Mouse (Mus musculus) CD4-positive helper T cell, adult 2 months (primary cell): ENCODE data around the gene Il12rb1.

ENCODE experiments used
- DNase-seq: peaks from one replicate; pipeline ENCODE4 v3.0.0-alpha.2; 2012; ENCODE audit warnings: low read depth, missing footprints, low spot score

The Il12rb1 gene

DNA sequence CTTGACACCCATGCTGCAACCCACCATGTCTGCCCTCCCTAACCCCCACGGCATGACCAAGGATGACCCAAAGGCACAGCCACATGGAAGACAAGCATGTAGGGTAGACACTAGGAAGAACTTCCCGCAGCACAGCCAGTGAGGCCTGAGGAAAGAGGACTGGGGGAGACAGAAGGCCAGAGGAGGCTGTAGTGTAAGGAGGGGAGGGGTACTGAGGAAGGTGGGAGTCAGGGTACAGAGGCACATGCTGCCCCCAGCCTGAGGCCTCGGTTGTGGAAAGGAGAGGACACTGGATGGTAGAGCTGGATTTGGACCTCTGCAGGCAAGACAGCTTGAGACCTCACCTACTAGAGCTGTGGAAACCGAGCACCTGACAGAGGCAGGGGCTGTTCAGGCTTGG lies 42.7 kb downstream of the Il12rb1 start:
- DNase-seq, result no peak

DNA sequence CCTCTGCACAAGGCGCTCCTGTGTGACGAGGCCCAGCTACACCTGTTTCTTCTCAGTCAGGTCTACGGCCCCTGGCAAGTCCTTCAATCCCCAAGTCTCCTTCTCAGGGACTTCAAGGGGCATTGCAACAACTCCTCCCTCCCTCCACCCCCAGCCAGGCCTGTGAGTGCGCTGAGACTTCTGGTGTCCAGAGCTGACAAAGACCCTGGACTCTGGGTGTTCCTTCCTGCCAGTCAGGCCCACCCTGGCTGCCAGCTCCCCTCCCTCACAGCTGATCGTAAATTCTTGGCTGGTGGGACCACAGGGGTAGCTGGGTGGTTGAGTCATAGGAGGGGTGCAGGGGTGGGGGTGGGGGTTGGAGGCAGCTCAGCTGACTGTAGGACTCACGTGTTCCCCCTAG lies 43.6 kb downstream of the Il12rb1 start:
- DNase-seq, result no peak

DNA sequence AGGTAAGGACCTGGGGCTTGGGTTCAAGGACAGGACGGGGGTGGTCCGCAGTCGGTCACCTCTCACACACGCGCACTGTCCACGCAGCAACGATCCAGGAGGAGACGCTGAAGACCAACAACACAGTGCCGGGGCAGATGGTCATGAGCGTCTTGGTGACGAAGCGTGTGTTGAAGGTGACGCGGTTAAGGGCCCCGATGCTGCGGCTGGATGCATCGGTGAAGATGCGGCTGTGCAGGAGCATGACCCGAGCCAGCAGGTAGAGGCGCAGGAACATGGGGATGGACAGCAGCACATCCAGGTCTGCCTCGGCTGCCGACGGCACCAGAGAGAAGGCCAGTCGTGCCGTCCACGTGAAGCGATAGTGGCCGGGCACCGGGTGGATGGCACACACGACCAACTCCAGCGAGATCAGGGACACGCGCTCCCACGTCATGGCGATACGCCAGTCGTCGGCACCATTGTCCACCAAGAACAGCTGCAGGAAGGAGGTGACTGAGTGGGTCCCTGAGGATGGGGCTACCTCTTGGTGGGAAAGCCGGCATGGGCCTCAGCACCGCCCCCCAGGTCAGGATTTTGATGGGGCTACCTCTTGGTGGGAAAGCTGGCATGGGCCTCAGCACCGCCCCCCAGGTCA lies 44.5 kb downstream of the Il12rb1 start:
- DNase-seq, result no peak

DNA sequence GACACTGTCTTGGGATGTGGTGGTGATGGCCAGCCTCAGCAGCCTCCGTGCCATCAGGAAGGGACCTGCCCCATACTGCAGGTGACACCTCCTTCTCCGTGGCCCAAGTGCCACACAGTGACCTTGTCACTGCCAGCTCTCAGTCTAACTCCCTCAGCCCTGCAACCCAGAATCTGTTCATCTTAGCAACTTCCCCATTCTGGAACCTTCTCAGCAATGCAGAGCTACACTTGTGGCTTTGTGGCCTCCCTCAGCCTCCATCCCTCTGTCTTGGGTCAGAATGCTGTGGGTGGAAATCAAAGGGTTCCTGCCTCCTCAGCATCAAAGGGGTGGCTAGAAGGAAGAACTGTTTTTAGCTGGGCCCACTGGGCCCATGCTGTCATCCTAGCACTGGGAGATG lies 45.6 kb downstream of the Il12rb1 start:
- no peak for DNase-seq

DNA sequence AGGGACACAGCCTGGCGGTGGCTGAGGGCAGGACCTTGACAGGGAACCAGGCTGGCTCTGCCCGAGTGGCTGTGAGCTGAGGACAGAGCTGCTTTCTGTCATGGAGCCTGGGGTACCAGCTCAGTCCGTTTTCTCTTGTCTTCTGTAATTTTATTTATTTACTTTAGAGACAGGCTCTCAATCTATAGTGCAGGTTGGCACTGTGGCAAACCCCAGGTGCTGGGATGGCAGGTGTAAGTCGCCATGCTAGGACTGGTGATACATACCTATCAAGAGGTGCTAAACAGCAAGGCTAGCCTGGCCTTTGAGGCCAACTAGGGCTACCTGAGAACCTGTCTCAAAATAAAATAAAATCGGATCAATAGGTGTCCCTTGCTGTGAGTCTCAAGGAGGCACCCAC lies 47.8 kb downstream of the Il12rb1 start:
- no peak for DNase-seq

DNA sequence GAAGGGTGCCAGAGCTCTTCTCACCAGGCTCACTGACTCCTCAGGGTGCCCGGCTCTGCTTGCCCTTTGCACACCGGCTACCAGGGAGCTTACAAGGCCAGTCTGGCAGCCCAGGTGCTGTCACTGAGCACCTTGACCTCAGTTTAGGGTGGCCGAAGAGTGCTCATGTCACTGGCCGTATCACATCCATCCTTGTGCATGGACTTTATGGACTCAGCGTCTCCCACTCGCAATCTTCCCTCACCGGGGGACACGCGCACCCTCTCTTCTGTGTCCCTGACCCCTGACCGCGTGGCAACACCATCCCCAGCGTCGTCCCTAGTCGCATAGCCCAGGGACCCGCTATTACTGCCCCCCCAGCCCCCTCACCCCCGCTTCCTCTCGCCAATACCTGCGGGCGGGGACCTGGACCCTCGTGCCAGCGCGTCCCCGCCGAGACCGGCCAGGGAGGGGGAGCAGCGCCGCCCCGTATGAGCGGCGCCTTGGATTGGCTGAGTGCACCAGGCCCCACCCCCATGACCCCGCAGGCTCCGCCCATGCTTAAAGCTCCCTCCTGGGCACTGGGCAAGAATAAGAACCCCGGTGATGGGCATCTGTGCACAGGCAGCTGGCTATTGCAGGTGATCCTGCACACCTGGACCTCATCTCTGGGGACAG lies 48.4 kb downstream of the Il12rb1 start:
- no peak for DNase-seq

DNA sequence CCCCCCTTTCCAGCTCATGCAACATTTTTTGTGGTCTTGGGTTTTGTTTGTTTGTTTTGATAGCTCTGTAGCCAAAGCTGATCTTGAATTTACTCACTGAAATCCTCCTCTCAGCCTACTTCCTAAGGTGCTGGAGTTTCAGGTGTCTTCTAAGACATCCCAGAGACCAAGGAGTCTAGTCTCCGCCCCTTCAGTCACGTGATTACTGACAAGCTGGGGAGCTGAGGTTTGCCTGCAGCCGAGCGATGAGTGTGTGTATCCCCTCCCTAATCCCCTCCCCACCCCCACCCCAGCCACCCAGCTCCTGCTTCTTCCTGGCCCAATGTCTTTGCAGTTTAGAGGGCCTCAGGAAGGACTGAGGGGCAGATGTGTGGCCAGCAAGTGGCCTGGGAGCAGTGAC lies 49.3 kb downstream of the Il12rb1 start:
- DNase-seq, result peak; percentile 31

DNA sequence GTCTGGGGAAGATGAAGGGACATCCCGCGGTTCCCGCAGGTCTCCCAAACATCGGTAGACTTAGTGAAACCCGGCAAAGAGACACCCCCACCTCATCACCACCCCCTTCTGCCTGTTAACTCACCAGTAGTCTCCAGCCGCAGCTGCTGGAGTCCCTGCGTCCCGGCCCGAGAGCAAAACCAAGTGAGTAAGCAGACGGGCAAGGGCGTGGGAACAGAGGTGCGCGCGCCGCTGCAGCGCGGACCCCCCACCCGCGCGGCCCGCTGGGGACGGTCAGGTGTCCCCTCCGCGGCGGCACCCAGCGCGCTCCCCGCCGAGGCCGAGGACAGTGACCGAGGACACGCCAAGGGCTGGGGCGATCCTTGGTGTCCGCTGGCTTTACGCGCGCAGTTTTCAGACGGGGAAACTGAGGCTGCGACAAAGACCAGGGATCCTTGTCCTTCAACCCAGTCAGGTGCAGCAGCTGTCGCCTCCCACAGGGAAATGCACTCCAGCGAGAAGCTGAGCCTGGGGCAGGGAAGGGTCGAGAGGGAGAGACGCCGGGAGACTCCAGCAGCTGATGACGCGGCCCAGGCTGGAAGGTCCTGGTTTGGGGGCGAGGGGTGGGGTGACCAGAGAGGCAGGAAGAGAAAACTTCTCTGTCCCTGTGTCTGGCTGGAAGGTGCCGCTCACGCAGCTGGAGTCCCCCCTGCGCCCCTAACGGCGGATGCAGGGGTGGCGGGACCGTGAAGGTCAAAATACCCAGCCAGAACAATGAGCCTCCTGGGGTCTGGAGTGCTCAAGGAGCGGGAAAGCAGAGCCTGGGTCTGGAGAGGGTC lies 54.8 kb downstream of the Il12rb1 start, which contains the start of gene Kcnn1:
Kcnn1 (minus strand) TSS at position 435 of the 818 bp plus-strand sequence.
- peak; percentile 41 for DNase-seq

DNA sequence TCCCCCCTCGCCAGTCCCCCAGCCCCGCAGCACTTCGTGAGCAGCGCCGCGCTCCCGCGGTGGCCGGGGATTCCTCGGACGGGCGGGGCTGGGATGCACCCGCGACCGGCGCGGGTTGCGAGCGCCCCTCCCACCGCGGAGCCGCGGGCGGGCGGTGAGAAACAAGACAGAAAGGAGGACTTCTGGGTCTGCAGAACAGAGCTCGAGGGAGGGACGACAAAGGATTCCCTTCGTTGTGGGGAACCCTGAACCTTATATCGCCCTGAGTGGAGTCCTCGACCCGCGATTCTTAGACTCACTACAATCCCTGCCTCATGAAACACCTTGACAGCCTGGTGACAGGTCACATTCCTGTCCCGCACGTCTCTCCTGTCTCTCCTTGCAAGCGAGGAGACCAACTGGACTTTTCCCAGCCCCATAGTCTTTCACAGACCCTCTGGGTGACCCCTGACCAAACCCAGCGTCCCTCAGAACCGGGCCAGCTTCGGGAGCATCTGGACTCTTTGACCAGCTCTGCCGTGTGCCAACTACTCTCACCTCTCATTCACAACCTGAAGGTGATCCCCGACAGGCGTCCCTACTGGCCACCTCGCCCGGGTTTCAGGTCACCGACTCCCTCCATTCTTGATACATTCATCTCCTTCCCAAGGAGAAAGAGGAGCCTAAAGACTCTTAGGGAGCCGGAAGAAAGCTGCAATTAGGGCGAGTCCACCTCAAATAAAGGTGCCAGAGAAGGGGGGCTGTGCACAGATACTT lies 55.9 kb downstream of the Il12rb1 start:
- peak; percentile 67 for DNase-seq

DNA sequence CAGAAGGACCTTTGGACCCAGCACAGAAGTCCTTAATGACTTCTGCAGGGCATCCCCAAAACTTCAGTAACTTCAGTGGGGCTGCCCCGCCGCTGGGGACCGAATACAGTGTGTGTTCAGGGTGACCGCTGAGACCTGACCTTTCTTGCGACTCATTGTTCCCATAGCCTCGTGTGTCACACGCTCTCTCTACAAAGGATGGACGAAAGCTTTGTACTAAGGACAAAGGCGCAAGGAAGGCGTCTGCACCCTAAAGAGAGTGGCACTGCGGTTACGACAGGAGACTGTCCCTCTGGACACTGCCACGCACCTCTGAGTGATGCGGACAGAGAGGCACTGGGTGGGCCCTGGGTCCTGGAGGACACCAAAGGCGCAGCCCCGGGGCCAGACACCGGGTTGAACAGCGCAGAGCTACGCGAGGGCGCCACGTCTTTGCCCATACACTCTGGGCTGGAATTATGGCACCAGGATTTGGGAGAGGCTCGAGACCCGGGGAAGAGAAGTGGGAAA lies 56.5 kb downstream of the Il12rb1 start:
- DNase-seq, result no peak

DNA sequence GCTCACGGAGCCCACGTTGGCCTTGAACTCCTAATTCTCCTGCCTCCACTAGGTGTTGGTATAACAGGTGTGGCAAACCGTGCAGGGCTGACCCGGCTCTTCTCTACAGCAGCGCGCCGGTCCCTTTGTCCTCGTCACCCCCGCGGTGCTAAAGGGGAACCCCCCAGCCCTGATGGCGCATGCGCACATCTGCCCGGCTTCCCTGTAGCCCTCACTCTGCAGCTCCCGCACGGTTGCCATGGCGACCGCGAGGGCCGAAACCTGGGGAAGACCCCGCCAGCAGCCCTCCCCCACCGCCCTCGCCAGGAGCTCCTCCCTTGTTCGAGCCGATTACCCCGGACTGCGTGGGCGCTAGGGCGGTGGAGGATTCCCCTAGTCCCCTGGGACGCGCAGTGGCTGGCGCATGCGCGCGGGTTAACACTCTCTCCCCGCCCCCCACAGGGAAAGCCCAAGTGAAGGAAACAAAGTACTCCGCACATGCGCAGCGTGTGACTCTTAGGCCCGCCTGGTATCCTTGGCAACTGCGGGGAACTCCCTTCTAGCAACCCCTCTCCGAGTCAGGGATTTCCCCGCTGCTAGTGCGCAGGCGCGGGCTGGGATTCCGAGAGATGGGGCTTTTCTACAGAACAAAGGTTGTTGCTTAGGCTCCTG lies 57.2 kb downstream of the Il12rb1 start:
- peak; percentile 100 for DNase-seq

DNA sequence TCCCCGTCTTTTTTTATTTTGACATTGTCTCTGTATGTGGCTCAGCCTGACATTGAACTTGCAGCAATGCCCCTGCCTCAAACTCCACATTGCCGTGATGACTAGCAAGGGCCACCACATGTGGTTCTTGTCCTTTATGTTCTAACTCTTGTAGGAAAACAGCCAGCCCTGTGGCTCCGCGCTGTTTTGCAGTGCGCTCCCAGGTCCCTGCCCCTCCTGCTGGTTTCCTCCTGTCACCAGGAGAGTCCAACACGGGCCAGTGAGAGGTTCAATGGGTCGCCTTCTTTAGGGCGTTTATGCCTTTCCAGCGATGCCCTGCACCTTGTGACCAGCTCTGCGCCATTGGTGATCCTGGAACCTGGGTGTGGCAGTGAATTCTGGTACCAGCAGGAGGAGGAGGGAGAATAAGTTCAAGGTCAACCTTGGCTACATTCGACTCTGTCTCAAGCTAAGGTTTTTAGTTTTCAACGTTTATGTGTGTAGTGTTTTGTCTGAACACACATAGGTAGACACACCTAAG lies 57.8 kb downstream of the Il12rb1 start:
- no peak for DNase-seq

DNA sequence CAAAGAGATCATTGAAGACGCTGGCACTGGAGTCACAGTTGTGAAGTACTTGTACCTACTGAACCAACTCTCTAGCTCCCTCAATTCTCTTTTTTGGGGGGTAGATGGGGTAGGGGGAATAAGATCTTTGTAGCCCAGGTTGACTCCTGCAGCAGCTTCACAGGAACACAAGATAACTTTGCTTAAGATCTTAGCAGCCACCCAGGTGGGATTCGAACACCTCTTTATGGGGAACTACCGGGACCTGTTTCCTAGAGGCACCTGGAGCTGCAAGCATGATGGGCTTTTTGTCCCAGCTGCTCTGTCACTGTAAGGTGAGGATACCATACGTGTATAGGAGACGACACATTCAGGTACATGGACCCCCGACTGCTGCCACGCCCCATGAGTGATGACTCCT lies 58.3 kb downstream of the Il12rb1 start:
- DNase-seq, result peak; percentile 24

DNA sequence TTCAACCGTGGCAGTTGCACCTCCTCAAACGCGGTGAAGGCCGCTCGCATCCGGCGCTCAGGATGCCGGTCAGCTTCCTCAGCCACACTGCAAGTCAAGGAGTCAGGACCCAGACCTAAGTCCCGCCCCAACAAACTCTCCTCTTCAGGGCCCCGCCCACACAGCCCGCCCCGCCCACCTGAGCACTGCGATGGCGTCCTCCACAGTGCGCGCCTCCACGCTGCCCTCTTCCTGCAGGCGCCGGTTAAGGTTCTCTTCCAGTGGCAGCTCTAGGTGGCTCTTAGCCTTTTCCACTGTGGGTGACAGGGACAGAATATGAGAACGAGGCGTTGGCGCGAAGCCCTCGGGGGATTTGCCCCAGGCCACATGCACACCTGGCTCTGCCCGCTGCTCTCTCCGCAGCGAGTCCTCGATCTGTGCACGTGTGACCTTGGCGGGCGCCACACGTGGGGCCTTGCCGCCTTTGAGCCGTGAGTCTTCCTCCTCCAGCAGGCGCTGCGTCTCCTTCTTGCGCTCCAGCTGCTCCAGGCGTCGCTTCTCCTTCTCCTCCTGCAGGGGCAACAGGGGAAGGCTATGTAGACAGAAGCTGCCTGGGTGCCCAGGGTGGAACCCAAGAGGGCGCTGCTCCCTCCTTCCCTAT lies 60.4 kb downstream of the Il12rb1 start:
- peak; percentile 75 for DNase-seq

DNA sequence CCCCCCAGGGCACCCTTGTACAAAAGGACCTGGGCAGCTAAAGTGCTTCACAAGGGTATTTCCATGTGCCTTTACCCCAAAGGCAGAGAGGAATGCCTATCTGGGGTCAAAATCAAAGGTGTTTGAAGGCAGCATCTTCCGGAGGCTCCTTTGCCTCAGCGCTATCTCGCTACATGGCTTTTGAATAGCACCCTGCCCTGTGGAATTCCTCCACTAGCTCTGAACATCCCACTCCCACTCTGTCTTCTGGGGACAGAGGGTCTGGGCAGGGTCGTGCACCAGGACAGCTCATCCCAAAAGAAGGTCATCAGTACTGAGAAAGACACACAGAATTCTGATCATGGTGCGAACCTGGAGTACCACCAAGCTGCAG lies 60.9 kb downstream of the Il12rb1 start:
- DNase-seq, result no peak

DNA sequence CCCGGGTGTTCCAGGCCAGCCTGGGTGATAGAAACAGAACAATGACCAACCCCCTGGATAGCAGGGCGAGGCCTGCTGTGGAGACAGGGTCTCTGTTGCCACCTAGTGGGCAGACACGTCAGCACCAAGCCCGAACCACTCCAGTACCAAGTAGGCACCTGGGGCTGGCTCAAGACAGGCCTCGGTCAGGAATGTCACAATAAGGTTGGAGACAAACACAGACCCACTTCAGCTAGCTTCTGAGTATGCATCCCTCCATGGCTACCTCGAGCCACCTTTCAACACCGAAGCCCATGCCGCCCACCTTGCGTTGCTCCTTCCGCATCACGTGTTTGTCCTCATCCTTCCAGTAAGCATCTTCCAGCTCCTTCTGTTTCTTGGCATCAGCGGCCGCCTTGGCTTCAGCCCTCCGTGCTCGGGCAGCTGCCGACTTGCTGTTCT lies 61.4 kb downstream of the Il12rb1 start:
- DNase-seq, result peak; percentile 78
